Mouse (Mus musculus): Measurements from ENCODE around the gene Ctnnbl1.

The Ctnnbl1 gene

DNA sequence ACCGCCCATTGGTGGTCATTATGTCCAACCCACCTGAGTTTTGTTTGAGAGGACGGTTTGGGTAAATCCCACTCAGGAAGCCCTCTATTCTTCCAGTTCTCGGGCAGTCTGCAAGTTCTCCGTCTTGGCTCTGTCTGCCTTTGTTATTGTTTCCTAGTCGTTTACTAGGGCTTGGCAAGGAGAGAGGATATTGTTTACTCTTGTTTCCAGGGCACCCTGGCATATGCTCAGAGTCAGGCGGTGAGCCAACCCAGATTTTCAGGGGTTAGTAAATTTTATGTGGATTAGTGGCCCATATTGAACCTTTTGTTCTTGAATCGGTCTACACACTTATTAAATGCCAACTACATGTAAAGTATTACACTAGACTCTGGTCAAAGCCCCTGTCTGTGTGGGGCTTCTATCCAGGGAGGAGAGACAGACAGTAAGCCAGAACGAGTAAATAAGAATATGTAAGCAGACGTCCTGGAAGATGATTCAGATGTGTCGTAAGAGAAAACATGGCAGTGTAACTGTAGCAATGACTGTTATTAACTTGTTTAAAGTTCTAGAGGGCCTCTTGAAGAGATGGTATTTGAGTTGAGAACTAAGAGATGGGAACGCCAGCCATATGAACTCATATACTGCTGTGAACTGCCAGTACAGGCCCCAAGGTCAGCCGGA, 13.9 kb downstream of the Ctnnbl1 start:
- no peak for DNase-seq (ENCODE audit: low read depth)

DNA sequence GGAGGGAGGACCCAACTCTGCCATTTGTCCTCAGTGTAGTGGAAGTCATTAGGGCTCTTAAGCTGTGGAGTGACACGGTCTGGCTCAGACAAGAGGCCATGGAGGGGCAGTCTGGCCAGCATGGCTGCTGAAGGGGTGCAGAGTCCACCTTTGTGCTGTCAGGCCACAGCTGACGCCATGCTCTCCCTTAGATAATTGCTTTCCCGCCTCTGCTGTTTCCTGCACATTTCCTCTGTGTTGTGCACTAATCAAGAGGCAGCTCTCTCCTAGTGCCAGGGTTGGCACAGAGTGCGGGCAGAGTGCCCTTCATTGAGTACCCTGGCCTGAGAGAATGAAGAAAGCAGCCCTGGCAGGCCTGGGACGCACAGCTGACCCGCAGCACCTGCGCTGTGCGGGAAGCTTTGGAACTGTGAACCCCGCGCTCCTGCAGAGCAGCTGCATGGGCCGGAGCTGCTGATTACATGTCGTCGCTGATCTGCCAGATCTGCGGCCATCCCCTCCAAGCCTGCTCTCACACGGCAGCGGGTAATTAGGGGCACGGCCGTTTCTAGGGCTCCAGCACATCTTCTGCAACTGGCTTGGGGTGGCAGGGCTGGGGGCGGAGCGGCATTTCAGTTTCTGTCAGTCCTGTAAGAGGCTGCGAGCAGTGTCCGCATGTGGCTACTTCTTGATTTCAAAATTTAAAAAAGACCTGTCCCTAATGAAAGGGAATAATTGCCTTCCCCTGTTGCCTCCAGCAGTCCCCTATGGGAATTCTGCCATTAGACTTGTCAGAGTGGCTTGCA, 14.6 kb downstream of the Ctnnbl1 start:
- no peak for DNase-seq (ENCODE audit: low read depth)

DNA sequence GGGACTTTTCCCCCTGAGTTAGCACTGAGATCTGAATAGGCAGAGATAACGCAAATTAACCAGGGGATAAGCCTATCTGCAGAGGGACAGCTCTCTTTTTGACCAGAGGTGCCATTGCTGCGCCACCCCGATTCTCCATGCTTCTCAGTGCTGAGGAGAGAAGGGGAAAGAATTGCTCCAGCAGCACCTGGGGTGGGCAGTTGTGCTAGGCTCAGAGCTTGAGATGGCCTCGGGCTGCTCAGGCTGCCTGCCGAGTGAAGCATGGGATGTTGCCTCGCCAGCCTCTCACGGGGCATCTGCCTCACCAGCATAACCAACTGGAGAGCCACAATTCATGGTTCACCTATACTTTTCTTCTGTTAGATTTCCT, 15.2 kb downstream of the Ctnnbl1 start:
- no peak for DNase-seq (ENCODE audit: low read depth)

DNA sequence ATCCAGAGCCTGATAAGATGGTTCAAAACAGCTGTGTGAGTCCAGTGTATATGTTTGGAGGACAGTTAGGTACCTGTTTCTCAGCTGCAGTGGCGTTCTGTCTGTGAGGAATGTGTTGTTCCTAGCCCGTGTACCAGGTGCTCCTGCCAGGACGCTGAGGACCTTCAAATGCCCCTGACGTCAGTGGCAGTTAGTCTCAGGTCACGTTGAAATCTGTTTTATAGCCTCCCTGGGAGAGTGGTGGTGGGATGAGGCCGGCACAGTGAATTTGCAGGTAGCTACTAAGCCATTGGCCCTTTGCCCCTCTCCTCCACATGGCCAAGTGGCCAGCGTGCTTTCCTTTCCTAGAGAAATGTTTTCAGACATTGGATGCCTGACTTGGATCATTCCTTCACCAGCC, 18.6 kb downstream of the Ctnnbl1 start:
- no peak for DNase-seq (ENCODE audit: low read depth)

DNA sequence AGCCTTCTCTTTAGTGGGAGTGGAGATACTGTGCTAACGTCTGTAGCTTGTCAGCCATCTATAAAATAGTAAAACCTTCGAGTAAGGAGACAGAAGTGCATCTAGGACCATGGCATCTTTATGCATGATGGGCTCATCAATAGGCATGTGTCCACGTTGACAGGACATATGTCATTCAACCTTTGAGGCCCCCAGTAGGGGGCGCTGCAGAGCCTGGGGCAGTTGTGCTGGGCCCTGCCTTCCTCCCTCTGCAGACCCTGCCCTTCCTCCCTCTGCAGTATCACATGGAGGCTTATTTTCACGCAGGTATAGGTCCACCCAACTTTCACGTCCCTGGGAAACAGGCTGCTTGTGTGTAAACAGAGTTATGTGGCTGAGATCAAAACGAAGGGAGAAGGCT, 19.0 kb downstream of the Ctnnbl1 start:
- DNase-seq (ENCODE audit: low read depth) = no peak

DNA sequence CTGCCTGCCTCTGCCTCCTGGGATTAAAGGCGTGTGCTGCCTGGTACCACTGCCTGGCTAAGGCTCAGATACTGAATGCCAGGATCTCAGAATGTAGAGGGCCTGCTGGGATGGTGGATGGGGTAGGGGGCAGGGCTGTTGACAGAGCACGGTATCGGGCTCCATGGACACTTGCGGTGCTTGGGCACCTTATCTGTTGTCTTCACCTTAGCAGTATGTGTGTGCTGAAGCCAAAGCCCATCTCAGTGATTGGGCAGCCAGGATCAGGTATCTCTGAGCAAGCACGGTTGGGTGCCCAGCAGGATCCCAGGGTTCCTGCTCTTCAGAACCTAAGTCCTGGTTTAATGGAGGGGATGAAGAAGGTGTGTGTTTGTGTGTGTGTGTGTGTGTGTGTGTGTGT, 21.2 kb downstream of the Ctnnbl1 start:
- no peak for DNase-seq (ENCODE audit: low read depth)

DNA sequence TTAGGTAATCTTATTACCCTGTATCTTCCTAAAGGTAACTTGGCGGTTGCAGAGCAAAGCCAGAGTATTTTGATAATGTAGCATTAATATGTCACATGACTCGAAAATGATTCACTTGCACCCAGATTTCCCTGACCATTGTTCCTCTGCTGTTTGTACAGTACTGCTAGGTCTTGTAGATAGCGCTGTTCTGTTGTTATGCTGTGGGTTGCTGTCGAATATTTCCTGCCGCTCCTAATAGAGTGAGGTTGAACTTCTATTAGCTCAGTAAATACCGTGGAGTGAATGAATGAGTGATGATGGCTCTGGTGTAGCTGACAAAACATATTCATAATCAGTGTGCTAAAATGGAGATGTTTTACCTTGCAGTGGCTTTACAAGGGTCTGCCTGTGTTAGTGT, 22.5 kb downstream of the Ctnnbl1 start:
- no peak for DNase-seq (ENCODE audit: low read depth)

DNA sequence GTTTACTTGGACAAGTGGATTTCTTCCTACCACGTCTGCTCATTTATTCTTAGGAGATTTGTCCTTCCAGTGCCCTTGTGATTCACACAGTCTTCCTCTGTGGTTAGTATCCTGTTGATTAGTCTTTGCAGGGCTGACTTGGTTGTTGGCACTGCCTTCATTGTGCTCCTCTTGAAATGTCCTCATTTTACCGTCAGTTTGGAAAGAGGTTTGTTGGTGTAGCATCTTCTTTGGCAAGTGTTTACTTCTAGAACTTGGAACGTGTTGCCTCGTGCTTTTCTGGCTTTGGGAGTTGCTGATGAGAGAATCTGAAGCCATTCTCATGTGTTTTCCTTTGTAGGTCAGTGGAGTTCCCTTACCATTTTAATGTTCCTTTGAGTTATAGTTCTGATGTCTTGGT, 25.7 kb downstream of the Ctnnbl1 start:
- no peak for DNase-seq (ENCODE audit: low read depth)

DNA sequence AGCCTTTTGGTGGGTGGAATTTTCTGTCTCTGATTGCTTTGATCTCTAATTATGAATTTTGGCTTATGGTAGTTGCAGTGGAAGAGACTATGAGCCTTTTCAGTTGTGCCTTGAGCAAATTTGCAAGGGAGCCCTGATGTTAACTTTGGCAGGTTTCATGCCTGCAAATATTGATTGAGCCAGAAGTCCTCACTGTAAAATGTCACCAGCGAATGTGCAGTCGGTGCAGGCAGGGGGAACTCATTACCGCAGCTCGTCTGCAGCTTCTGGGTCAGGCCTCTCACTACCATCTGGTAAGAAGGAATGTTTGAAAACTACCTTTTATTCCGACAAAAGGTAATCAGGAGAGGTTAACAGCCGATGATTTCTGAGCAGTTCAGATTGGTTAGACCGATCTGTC, 29.4 kb downstream of the Ctnnbl1 start:
- DNase-seq (ENCODE audit: low read depth) = no peak

DNA sequence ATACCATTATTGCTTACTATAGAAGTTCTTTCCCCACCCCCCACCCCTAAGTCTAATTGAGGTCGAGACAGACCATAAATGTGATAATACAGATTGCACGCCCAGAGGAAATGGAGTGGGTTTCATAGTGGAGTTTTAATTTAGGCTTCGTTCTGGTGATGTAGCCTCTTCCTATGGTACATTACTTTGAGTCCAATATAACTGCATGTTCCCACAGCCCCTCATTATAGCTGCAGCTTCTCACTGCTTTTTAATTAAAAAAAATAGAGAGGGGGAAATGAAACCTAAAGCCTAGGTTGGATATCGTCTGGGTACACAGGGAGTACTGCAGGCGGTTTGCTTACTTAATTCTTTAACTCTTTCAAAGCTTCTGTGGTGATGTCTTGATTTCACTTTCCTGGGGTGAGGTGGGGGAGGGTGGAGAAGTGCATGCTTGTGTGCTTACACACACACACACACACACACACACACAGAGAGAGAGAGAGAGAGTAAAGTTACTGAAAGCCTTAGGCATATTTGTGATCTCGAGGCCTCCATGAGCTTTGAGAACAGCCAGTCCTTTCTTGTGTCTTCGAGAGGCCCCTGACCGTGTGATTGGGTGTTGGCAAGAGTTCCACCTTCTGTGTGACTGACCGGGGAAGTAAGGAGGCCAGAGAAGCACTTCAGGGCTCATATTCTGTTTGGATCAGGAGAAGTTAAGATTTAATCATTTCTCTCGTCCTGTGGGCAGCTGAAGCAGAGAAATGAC, 31.7 kb downstream of the Ctnnbl1 start:
- DNase-seq (ENCODE audit: low read depth) = no peak

DNA sequence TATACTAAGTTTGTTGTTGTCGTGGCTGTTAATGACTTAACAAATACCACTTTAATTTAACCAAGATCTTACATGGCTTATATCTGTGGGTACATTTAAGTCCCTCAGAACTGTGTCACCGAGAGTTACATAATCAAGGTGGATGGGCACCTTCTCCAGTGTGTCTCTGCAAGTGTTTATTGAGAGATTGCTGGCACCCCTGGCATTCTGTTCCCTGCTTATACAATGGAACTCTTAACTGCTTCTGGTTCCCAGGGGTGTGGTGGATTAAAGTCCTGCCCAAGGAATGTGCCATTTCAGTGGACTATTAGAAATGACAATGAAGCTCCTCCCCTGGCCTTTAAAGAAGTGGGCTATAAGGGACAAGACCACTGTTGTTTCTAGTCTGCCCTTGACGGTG, 33.6 kb downstream of the Ctnnbl1 start:
- DNase-seq (ENCODE audit: low read depth) = no peak

DNA sequence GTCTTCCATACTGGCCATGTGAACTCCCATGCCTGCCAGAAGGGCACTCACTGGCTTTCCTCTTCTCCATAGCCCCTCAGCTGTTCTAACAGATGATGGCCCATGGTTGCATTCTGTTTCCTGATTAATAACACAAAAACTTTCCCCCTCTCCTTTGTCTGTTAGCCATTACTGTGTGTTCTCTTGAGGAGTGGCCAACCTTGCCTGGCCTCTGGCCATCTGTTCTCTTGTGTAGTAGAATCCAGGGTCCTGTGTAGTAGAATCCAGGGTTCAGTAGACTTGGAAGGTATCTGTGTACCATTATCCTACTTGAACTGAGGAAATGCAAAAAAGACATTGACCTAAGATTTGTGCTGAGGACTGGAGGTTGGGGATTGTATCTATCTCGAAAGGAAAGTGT, 36.5 kb downstream of the Ctnnbl1 start:
- no peak for DNase-seq (ENCODE audit: low read depth)

DNA sequence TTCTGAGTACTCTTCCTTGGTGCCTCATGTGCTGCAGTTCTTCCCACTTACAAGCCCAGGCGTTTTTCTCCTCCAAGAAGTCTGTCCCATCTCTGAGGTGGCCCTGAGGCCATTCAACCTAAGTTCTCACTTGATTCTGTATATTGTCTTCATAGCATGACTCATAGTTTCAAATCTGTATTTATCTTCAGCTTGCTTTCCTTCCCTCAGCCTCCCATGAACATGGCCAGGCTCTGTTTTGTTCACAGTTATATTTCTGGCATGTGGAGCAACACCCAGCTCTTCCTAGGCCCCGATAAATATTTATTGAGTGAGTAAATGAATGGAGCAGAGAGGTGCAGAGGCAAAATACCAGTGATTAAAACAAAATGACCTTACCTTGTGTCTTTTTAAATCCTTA, 38.8 kb downstream of the Ctnnbl1 start:
- no peak for DNase-seq (ENCODE audit: low read depth)

DNA sequence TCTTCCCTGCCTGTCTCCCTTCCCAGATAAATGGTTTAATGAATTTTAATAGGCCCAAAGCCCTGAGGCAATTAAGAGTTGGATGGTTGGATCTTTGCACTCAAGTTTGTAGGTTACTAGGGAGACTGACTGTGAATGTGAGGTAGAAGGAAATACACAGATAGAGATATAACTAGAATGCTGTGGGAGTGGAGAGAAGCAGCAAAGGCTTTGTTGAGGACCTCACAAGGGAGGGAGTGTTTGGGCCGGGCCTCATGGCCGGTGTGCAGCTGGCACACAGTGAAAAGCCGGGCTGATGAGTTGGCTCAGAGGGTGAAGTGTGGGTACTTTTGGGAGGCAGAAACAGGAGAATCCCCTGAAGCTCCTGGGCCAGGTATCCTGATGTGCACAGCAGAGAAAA, 43.8 kb downstream of the Ctnnbl1 start:
- DNase-seq (ENCODE audit: low read depth) = no peak

DNA sequence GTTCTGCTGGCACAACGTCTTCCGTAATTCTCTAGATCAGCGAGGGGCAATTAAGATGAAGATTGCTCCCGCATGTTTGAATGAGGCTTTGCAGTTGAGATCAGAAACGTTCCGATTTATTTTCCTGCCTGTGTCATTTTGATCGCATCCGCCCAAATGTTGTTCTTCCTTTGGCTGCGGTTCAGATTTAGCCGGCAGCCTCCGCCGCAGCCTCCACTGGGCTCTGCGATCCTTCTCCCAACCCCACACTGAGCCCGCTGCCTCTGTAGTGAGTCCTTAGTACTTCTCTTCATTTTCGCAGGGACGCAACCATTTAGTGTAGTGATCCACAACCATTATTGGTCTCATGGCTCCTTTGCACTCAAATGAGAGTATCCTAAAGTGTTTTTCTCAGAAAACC, 46.0 kb downstream of the Ctnnbl1 start:
- DNase-seq (ENCODE audit: low read depth) = no peak

DNA sequence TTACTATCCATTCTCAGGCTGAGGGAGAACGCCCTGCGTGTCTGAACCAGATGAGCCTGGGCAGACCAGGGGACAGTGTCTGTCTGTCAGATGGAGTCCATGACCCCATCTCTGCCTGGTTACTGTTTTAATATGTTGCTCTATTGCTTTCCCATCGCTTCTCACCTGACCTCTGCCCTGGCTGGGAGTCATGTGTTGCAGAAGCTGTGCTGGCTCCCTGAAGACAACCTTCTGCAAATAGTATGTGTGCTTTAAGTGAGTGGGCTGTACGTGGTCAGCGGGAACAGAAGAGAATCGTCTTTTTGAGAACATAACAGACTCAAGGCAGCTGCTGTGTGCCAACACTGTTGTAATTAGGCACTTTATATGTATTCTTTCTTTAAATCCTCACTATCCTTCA, 47.0 kb downstream of the Ctnnbl1 start:
- no peak for DNase-seq (ENCODE audit: low read depth)

DNA sequence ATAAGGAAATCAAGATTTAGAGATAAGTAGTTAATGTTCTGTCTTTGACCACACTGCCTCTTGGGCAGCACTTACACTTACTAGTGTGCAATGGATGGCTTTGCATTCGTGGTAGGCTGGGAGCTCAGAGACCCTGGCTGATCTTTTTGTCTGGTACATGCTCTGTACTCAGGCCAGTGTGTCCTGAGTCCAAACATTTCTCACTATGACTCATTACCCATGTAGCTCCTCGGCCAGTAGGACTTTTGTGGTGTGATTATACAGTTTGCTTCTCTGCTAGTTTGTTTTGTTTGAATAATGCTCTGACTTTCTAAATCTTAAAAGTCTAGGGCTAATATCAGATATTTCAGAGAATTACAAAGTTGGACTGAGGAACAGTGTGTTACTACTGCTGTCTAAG, 47.4 kb downstream of the Ctnnbl1 start:
- DNase-seq (ENCODE audit: low read depth) = no peak

DNA sequence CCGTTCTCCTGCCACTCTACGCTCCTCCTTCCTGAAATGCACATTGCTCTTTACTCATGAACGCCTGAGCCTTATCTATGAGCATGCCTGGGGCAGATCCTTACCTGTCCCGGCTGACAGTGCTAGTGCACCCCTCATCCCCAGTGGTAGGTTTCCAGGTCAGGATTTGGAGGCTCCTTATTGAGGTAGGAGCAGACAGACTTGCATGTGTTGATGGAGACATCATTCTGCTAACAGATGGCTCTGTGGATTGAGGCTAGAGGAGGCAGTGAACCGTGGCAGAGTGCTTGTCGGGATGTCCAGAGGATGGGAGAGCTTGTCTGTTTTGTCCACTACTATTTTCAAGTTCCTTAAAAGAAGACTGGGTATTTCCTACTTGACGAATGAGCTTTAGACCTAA, 52.0 kb downstream of the Ctnnbl1 start:
- DNase-seq (ENCODE audit: low read depth) = no peak

DNA sequence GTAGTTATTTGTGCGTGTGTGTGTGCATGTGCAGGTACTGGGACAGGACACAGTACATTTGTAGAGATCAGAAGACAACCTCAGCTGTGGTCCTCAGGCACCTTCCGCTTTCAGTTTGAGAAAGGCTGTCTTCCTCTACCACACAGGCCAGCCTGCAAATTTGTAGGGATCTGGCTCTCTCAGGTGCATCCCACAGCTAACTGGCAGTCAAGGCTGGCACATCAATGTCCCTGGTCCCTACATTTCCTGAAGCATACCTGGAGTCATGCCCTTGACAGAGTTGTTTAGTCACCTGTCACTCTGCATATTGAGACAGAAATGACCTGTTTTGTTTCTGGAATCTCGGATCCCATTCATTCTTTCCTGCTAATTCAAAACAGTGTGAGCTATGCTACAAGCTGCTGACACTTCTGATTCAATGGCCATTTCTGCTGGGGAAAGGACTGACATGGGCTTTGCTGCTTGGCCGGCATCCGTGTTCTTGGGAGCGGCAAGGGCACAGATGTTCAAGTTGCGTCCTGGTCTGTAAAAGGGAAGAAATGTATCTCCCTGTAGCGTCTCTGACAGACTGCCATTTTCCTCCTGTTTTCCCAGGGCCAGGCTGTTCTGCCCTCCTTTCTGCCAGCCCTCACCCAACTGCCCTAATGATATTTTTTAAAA, 53.8 kb downstream of the Ctnnbl1 start:
- no peak for DNase-seq (ENCODE audit: low read depth)

DNA sequence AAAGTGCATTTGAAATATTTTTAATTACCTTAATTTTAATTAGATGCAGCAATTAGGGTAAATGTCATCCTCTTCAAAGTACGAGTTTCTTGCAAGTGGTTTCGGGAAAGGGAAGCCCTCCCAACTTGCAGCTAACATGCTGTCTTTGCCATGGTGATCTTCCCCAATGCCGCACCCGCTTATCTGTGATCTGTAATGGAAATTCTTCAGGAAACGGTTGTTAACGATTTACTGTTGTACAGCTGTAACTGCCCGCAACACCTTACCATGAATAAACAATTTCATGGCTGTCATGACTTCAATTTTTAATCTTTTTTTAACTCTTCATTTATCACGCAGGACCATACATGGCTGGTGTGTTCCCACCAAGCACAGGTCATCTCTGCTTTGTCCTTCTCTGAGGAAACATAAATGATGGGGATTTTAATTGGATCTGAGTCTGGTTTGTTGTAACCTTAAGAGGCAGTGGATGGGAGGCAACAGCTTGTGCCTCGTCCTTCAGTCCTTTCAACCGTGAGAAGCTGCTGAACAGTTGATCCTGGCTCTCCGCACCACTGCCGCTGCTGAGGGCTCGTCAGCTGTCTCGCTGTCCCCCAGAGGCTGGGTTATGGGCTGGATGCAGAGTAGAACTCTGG, 54.4 kb downstream of the Ctnnbl1 start:
- no peak for DNase-seq (ENCODE audit: low read depth)

DNA sequence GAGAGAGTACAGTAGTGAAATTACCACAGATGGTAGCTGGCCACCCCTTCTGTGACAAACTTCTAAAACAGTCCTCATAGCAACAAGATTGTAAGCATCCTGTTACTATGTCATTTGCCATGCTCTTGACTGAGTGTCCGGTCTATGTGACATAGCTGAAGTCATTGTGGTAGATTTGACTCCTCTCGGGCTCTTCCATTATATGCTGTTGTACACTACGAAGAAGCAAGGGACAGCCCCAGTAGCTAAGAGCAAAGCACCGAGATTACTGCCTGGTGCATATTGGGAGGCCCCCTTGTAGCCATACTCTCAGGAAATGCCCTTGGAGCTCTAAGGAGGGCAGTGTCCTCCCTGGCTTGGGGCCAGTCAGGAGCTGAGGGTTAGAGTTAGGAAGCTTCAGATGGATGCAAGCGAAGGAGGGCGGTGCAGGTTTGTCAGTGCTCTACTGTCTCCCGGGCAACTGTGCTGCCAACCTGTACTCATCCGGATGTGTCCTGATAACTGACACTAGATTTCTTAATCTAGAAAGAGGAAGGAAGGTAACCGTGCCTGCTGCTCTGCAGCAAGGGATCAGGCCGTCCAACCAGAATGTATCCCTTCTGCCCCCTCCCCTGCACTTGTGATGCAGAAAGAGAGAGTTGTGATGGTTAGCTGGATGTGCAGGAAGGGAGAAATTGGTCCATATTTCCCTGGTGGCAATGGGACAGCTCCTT, 55.8 kb downstream of the Ctnnbl1 start:
- no peak for DNase-seq (ENCODE audit: low read depth)

Measured in c-Kit-positive CD71-negative TER-119-negative erythroid progenitor cells, embryonic 14.5 days (primary cell).